Mouse (Mus musculus) myocyte (in vitro differentiated cells): ENCODE data around the gene Dennd5b. TPM values are rescaled to one million over a fixed set of nuclear protein-coding genes. Genes with fewer than 3 reads are reported as not detected.
"Not testable (repeated sequence)": the region's sequence is repeated elsewhere in the genome, so short reads cannot be mapped to it uniquely, and the experiment has no call there.

Experiments used
- H3K27me3 ChIP-seq: one replicate; pipeline ENCODE4 v1.6.1; 2011; ENCODE audit not compliant: control insufficient read depth, insufficient read depth, insufficient read length
- H3K36me3 ChIP-seq: one replicate; pipeline ENCODE4 v1.6.1; 2011; ENCODE audit not compliant: control insufficient read depth, insufficient read depth
- H3K4me2 ChIP-seq: one replicate; pipeline ENCODE4 v1.6.1; 2011; ENCODE audit warnings: low read depth, control low read depth
- H3K4me3 ChIP-seq: one replicate; pipeline ENCODE4 v1.5.1; 2011; ENCODE audit warnings: mild to moderate bottlenecking, control low read depth, moderate library complexity
- H3K79me2 ChIP-seq: one replicate; pipeline ENCODE4 v1.6.1; 2011; ENCODE audit not compliant: control insufficient read depth, insufficient read depth
- H3ac ChIP-seq: one replicate; pipeline ENCODE4 v1.6.1; 2011; ENCODE audit not compliant: control insufficient read depth, insufficient read length
- CEBPB ChIP-seq: IDR thresholded peaks from 2 replicates; pipeline ENCODE4 v1.6.1; 2011; ENCODE audit warnings: mild to moderate bottlenecking, moderate library complexity; ENCODE audit not compliant: poor library complexity, insufficient read depth, severe bottlenecking
- E2F4 ChIP-seq: IDR thresholded peaks from one replicate; pipeline ENCODE4 v1.6.1; 2011; ENCODE audit warnings: mild to moderate bottlenecking, control low read depth, moderate library complexity; ENCODE audit not compliant: insufficient read depth
- MAX ChIP-seq: IDR thresholded peaks from one replicate; pipeline ENCODE4 v1.6.1; 2011; ENCODE audit warnings: low read depth, mild to moderate bottlenecking, control low read depth
- MYOD1 ChIP-seq, 3 experiments: IDR thresholded peaks; one replicate each; pipeline ENCODE4 v1.6.1; 2011; ENCODE audit warnings: control low read depth in 2 of 3, low read depth in 2 of 3, mild to moderate bottlenecking in 2 of 3, moderate library complexity in 1 of 3; ENCODE audit not compliant: insufficient read length in 2 of 3, control insufficient read depth in 1 of 3
- MYOG ChIP-seq, 3 experiments: IDR thresholded peaks; one replicate each; pipeline ENCODE4 v1.6.1; 2011; ENCODE audit warnings: control low read depth in 2 of 3, low read depth in 2 of 3, mild to moderate bottlenecking in 2 of 3; ENCODE audit not compliant: insufficient read length in 2 of 3, control insufficient read depth in 1 of 3, insufficient read depth in 1 of 3
- POLR2A ChIP-seq: IDR thresholded peaks from one replicate; pipeline ENCODE4 v1.6.1; 2011; ENCODE audit warnings: low read depth, mild to moderate bottlenecking, control low read depth, moderate library complexity; ENCODE audit not compliant: insufficient read length
- POLR2AphosphoS2 ChIP-seq: IDR thresholded peaks from one replicate; pipeline ENCODE4 v1.6.1; 2011; ENCODE audit warnings: low read depth, control low read depth; ENCODE audit not compliant: insufficient read length
- REST ChIP-seq: IDR thresholded peaks from one replicate; pipeline ENCODE4 v1.6.1; 2011; ENCODE audit warnings: mild to moderate bottlenecking, control low read depth, moderate library complexity; ENCODE audit not compliant: insufficient read depth, insufficient read length
- SRF ChIP-seq: IDR thresholded peaks from one replicate; pipeline ENCODE4 v1.6.1; 2011; ENCODE audit warnings: low read depth; ENCODE audit not compliant: control insufficient read depth, insufficient read length
- TCF12 ChIP-seq: IDR thresholded peaks from one replicate; pipeline ENCODE4 v1.6.1; 2011; ENCODE audit warnings: mild to moderate bottlenecking, control low read depth; ENCODE audit not compliant: poor library complexity, insufficient read depth, severe bottlenecking
- TCF3 ChIP-seq: IDR thresholded peaks from one replicate; pipeline ENCODE4 v1.6.1; 2011; ENCODE audit warnings: low read depth, control low read depth; ENCODE audit not compliant: insufficient read length
- USF1 ChIP-seq: IDR thresholded peaks from one replicate; pipeline ENCODE4 v1.6.1; 2011; ENCODE audit warnings: low read depth, mild to moderate bottlenecking, control low read depth, moderate library complexity
- polyA plus RNA-seq: library from polyadenylated mRNA; unstranded; fragments of >200 nt; fragmentation: generic; extraction: Trizol; gene quantifications from one replicate; pipeline ENCODE4 v1.2.1, GENCODE M21; 2012; ENCODE audit warnings: missing spikeins

The Dennd5b gene
- polyA plus RNA-seq, 1 experiment = 3.1 TPM

DNA sequence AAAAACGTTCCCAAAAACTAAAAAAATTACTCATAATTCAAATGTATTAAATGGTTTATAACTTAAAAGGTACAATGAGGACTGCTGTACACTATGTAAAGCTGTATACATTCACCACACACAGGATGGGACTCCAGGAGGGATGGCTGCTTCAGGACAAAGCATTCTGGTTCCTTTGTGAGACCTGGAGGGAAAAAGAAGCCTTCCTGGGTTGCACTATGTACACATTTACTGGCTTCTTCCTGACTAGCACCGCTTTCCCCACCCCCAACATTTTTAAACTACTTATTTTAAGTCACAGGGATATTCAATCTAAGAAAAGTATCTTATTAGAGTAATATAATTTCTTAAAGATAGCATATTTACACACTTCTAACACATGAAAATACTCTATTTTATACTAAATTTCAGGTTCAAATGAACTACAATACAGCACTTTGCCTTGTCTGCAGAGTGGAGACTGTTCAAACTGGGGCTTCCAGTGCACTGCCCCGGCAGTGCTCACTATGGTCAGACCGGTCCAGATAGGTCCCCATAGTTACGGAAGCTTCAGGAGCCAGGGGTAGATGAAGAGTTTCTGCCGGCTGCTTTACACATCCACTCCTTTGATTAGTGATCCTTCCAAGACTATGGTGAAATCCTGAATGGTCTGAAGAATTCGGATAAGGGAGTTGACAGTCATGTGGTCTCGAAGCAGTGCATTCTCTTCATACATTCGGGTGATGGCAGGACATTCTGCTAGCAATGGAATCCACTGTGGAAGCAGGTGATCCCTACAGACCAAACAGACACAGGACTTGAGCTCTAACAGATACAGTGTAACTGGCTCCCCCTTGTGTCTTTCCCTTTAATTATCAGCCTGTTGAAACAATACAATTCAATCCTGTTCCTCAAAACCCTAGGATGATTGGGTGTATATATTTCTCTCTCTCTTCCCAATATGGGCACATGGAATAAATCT is 108.1 kb downstream of the Dennd5b start:
- Histone ChIP-seq H3K36me3 (peaks cover 27% of the 10 kb centered on the region), H3K4me3 (no peak overlapping the region), H3K27me3 (no peaks in the 10 kb centered on the region), H3K4me2 (no peak overlapping the region), H3ac (no peak overlapping the region), H3K79me2 (no peaks in the 10 kb centered on the region)
- TF ChIP-seq USF1 (no peak), CEBPB (no peak), REST (no peak), POLR2AphosphoS2 (no peak)

DNA sequence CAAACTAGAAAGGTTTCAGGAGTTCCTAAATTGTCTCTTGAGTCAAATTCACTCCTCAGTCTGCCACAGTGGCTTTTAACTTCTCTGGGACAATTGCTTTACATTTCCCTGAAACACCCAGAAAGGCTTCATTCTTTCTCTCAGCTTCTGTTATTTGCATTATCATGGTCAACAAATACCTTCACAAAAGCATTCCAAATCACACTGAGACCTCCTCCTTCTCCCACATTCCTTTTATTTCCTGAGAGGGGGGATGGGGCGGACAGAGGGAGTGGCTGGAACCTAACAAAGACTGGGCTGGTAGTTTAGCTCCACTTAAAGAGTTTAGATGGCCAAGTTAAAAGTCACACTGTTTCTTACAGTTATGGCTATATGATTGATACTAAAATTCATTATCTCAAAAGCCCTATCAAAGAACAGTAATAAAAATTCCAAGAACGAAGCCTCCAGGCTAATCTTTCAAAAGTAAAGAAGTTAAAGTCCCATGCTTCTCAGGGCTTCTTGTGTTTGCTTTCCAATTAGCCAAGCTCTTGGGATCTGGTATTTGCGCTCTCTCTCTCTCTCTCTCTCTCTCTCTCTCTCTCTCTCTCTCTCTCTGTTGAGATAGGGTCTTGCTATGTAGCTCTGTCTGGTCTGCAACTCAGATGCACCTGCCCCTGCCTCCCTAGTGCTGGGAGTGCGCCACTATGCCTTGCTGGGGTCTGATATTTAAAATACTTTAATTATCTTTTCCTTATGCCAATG is 108.9 kb downstream of the Dennd5b start:
- H3K27me3 ChIP-seq = no peaks in the 10 kb centered on the region
- TF ChIP-seq SRF = no peak
- TF ChIP-seq MYOD1 (IDR thresholded peaks at IDR 0.05; ENCODE audit: control insufficient read depth in 1 of 3, insufficient read length in 2 of 3, low read depth in 2 of 3) = no peak
- no peak for TF ChIP-seq POLR2A
- TF ChIP-seq TCF12 = no peak
- no peak for TF ChIP-seq REST
- no peak for TF ChIP-seq CEBPB
- no peak for TF ChIP-seq MYOG (IDR thresholded peaks at IDR 0.05; ENCODE audit: control insufficient read depth in 1 of 3, insufficient read depth in 1 of 3, insufficient read length in 2 of 3, low read depth in 2 of 3)
- no peak for TF ChIP-seq E2F4
- no peak for TF ChIP-seq MAX
- TF ChIP-seq POLR2AphosphoS2 = no peak
- no peak for TF ChIP-seq USF1
- no peak for TF ChIP-seq TCF3

DNA sequence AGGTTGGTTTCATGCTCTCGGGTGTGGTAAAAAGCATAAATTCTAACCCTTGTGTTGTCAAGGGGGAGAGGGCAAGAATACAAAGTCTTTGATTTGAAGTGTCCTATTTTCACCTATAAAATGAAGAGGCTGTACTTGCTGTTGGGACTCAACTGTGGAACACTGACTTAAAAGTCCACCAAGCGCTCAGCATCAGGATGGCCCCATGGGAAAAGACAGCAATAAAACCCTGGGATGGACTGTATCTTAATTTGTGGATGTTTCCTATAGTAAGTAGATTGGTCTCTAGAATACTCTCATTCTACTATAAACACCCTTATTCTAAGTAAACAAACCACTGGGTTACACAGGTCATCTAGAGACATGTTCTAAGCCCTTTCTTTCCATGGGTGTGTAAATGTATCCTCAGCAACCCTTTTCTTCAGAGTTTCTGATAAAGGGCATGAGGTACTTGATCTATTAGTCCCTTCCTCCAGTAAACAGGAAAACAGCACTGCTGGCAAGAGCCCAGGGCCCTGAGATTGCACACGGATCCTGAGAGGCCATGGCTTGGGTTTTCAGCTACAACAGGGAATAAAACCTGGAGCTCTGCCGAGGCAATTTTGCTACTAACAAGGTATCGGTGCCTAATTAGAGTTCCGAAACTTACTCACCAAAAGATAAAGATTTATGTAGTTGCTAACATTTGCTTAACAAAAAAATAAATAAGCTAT is 109.7 kb downstream of the Dennd5b start:
- Histone ChIP-seq H3K36me3 (peaks cover 19% of the 10 kb centered on the region), H3K4me2 (no peak overlapping the region), H3K79me2 (no peaks in the 10 kb centered on the region), H3K27me3 (no peaks in the 10 kb centered on the region), H3K4me3 (no peak overlapping the region), H3ac (no peak overlapping the region)
- TF ChIP-seq MAX (no peak), MYOG (IDR thresholded peaks at IDR 0.05; ENCODE audit: control insufficient read depth in 1 of 3, insufficient read depth in 1 of 3, insufficient read length in 2 of 3, low read depth in 2 of 3) (no peak), POLR2A (no peak), E2F4 (no peak), TCF12 (no peak)

More for the DNA sequence above, 108.9 kb downstream of the Dennd5b start:
- Histone ChIP-seq H3K4me3 (no peak overlapping the region), H3K4me2 (no peak overlapping the region), H3ac (no peak overlapping the region), H3K36me3 (peaks cover 23% of the 10 kb centered on the region), H3K79me2 (no peaks in the 10 kb centered on the region)

DNA sequence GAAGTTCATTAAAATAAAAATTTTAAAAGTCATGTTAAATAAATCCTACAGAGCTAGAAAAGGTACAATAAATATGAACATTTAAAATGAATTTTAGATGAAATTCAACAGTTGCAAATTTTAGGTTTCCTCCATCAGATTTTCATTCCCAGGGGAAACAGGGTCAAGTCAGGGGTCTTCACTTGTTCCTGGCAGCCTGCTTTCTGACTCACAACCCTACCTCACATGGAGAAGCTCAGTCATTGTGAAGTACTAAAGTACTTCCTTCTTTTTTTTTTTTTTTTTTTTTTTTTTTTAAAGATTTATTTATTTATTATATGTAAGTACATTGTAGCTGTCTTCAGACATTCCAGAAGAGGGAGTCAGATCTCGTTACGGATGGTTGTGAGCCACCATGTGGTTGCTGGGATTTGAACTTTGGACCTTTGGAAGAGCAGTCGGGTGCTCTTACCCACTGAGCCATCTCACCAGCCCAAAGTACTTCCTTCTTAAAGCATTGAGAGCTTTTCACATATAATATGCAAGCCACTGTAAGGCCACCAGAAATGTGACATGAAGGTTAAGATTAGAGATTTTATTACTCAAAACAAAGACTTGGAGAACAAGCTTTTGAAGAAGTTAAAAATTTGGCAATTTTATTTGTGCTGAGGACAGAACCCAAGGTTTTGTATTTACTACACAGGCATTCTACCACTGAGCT is 111.5 kb downstream of the Dennd5b start:
- H3ac ChIP-seq, H3K4me3 ChIP-seq, H3K79me2 ChIP-seq, H3K4me2 ChIP-seq, H3K27me3 ChIP-seq: not testable (repeated sequence)
- H3K36me3 ChIP-seq = peaks cover 13% of the 10 kb centered on the region
